Mouse (Mus musculus): ENCODE data around the gene Prickle4.

Gene Prickle4

GRCm38 (mm10) chr17:47694503-47695336 lies at the start of gene Prickle4:
Gene Prickle4, minus strand, starts transcription at chr17:47694736.
- peak; percentile 78 for DNase-seq (ENCODE audit: low read depth, low spot score)

- no peak for DNase-seq (ENCODE audit: low read depth, low spot score)
Measured at GRCm38 (mm10) chr17:47744086-47744485, 49.5 kb upstream of the Prickle4 start.

GRCm38 (mm10) chr17:47742991-47743734 lies 48.6 kb upstream of the Prickle4 start:
- no peak for DNase-seq (ENCODE audit: low read depth, low spot score)

- no peak for DNase-seq (ENCODE audit: low read depth, low spot score)
Measured at GRCm38 (mm10) chr17:47740186-47740585, 45.6 kb upstream of the Prickle4 start.

- no peak for DNase-seq (ENCODE audit: low read depth, low spot score)
Measured at GRCm38 (mm10) chr17:47738879-47739798, 44.6 kb upstream of the Prickle4 start.

GRCm38 (mm10) chr17:47738066-47738878 lies 43.7 kb upstream of the Prickle4 start:
- no peak for DNase-seq (ENCODE audit: low read depth, low spot score)

GRCm38 (mm10) chr17:47737271-47738065 lies 42.9 kb upstream of the Prickle4 start:
- peak; percentile 29 for DNase-seq (ENCODE audit: low read depth, low spot score)

- peak; percentile 81 for DNase-seq (ENCODE audit: low read depth, low spot score)
Measured at GRCm38 (mm10) chr17:47736856-47737255, 42.3 kb upstream of the Prickle4 start, which contains the start of gene Tfeb. Gene Tfeb, plus strand, starts transcription at chr17:47737030.

GRCm38 (mm10) chr17:47735553-47736100 lies 41.1 kb upstream of the Prickle4 start:
- DNase-seq (ENCODE audit: low read depth, low spot score), result no peak

- no peak for DNase-seq (ENCODE audit: low read depth, low spot score)
Measured at GRCm38 (mm10) chr17:47730633-47731575, 36.4 kb upstream of the Prickle4 start.

GRCm38 (mm10) chr17:47726566-47726965 lies 32.0 kb upstream of the Prickle4 start, which contains the start of gene Pgc:
Gene Pgc, plus strand, starts transcription at chr17:47726842.
- DNase-seq (ENCODE audit: low read depth, low spot score), result no peak

GRCm38 (mm10) chr17:47721183-47721582 lies 26.6 kb upstream of the Prickle4 start:
- no peak for DNase-seq (ENCODE audit: low read depth, low spot score)

- no peak for DNase-seq (ENCODE audit: low read depth, low spot score)
Measured at GRCm38 (mm10) chr17:47715037-47715436, 20.5 kb upstream of the Prickle4 start.

- no peak for DNase-seq (ENCODE audit: low read depth, low spot score)
Measured at GRCm38 (mm10) chr17:47712889-47713571, 18.5 kb upstream of the Prickle4 start.

- no peak for DNase-seq (ENCODE audit: low read depth, low spot score)
Measured at GRCm38 (mm10) chr17:47711883-47712282, 17.3 kb upstream of the Prickle4 start.

GRCm38 (mm10) chr17:47710036-47710435 lies 15.5 kb upstream of the Prickle4 start:
- no peak for DNase-seq (ENCODE audit: low read depth, low spot score)

- DNase-seq (ENCODE audit: low read depth, low spot score), result no peak
Measured at GRCm38 (mm10) chr17:47708972-47709371, 14.4 kb upstream of the Prickle4 start.

- no peak for DNase-seq (ENCODE audit: low read depth, low spot score)
Measured at GRCm38 (mm10) chr17:47707961-47708360, 13.4 kb upstream of the Prickle4 start.
